Mouse (Mus musculus) cerebellum, adult 11 months (tissue): ENCODE data around the gene Slc43a2.
"Not testable (repeated sequence)": the region's sequence is repeated elsewhere in the genome, so short reads cannot be mapped to it uniquely, and the experiment has no call there.

Experiments used
- DNase-seq: peaks from one replicate; pipeline ENCODE4 v3.0.0; 2022

The Slc43a2 gene

GRCm38 (mm10) chr11:75551961-75552441 lies 20.5 kb downstream of the Slc43a2 start:
- peak; percentile 78 for DNase-seq

DNA sequence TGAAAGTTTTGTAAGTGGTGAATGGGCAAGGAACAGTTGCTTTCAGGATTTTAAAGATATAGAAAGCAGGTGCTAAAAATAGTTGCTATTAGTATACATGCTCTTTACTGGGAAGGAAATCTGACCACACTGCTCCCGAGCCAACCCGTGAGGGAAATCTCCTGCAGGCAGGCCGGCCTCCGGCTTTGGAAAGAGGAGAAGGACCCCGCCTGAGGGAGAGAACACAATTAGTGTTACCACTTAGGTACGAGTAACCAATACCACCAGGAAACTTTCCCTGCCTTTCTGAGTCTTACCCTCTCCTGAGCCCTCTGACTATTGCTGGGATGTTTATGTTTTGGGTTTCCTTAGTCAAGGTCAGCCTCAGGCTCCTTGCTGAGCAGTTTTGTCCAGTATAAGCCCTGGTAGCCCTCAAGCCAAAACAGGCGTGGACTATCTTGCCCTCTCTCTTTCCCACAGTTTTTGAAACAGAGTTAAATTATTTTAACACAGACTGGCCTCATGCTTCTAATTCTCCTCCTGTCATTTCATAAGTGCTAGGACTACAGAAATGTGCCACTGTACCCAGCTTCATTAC lies 21.5 kb downstream of the Slc43a2 start:
- no peak for DNase-seq

DNA sequence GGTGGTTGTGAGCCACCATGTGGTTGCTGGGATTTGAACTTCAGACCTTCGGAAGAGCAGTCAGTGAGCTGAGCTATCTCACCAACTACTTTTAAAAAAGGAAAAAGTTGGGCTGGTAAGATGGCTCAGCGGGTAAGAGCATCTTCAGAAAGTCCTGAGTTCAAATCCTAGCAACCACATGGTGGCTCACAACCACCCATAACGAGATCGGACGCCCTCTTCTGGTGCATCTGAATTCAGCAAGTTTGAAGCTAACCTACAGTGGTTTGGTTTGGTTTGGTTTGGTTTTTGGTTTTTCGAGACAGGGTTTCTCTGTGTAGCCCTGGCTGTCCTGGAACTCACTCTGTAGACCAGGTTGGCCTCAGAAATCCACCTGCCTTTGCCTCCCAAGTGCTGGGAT lies 24.5 kb downstream of the Slc43a2 start:
- not testable (repeated sequence) for DNase-seq

DNA sequence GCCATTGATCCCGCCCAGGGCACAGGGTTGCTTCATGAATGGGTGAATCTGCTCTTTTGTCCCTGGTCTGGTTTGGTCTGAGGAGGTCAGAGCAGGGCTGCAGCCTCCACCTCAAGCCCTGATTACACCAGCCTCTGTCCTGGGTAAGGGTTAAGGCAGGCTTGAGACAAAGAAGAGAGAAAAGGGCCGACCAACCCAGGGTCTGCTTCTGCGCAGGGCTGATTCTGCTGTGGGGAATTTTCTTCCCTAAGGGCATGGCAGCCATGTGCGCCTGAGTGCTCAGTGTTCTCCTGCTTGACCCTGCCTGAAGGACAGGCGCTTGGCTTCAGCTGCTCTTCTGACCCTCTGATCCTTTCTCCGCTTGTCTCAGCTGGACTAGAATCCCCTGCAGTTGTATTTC lies 25.6 kb downstream of the Slc43a2 start:
- no peak for DNase-seq

- DNase-seq: no peak
These were observed 26.6 kb downstream of the Slc43a2 start for GRCm38 (mm10) chr11:75558101-75558500.

DNA sequence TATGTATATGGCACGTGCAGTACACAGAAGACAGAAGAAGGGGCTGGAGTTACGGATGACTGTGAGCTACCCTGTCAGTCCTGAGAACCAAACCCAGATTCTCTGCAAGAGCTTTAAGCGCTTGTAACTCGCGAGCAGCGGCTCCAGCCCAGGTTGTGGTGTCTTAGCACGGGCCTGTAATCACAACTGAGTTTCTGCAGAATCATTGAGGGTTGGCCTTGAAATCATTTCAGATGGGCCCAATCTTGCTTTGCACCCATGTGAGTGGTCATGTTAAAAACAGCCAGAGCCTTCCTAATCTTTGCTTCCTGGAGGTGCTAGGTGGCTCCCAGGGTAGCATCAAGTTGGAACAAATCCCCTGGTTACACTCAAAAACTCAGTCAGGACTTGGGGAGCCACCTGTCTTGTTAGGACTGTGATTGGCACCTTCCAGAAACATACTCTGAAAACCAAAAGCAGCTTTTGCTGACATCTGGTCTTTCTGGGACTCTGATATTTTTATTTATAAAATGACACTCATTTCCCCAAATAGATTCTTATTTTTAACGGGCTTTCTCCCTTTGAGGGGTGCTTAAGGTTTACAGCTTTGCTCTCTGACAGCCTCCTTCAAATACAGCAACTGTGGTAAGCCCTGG lies 28.5 kb downstream of the Slc43a2 start:
- no peak for DNase-seq

- DNase-seq: peak; percentile 19
These were observed 29.3 kb downstream of the Slc43a2 start for GRCm38 (mm10) chr11:75560530-75561409.

DNA sequence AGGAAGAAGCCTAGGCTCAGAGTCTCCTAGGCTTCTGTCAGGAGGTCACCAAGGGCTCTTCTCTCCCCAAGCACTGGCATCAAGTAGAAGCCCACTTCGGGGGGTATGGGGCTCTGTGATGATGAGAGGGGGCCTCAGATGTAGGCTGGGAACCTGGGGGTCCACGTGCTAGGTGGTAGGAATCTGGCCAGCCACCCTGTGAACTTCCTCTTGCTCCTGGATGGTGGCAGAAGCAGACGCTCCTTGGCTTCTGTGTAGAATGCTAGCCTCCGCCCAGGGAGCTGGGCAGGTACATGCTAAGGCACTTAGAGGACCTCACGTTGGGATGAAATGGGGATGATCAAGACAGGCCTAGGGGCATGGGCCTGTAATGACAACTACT lies 29.9 kb downstream of the Slc43a2 start:
- no peak for DNase-seq

GRCm38 (mm10) chr11:75562840-75563239 lies 31.3 kb downstream of the Slc43a2 start:
- DNase-seq: peak; percentile 73

DNA sequence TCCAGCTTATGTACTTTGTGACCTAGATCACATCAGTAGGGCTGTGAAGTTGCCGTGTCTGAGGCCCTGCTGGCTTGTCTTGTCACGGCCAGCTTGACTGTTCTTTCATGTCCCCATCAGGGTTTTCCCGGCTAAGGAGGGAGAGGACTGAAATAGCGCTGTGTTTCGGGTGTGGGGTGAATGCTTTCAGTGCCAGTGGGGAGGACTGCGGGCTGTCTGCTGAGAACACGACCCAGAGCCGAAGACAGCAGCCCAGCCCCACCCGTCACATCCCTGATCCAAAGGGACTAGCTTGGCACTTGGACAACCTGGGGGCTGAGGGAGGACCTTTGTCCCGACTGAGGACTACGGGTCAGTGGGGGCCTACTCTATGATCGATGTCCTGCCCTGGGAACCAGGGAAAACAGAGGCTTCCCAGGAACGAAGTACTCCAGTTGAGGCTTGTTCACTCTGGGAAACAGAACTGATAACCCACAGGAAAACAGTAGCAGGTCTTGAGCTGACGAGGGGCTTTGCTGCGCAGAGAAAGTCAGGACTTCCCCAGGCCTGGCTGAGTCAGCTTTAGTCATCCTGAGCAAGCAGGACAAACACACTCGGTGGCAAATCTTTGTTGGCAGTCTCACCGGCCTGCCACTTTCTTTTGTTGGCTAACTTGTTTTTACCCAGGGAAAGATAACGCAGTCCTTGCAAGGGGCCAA lies 32.5 kb downstream of the Slc43a2 start:
- peak; percentile 31 for DNase-seq

GRCm38 (mm10) chr11:75565849-75566248 lies 34.4 kb downstream of the Slc43a2 start:
- peak; percentile 72 for DNase-seq

DNA sequence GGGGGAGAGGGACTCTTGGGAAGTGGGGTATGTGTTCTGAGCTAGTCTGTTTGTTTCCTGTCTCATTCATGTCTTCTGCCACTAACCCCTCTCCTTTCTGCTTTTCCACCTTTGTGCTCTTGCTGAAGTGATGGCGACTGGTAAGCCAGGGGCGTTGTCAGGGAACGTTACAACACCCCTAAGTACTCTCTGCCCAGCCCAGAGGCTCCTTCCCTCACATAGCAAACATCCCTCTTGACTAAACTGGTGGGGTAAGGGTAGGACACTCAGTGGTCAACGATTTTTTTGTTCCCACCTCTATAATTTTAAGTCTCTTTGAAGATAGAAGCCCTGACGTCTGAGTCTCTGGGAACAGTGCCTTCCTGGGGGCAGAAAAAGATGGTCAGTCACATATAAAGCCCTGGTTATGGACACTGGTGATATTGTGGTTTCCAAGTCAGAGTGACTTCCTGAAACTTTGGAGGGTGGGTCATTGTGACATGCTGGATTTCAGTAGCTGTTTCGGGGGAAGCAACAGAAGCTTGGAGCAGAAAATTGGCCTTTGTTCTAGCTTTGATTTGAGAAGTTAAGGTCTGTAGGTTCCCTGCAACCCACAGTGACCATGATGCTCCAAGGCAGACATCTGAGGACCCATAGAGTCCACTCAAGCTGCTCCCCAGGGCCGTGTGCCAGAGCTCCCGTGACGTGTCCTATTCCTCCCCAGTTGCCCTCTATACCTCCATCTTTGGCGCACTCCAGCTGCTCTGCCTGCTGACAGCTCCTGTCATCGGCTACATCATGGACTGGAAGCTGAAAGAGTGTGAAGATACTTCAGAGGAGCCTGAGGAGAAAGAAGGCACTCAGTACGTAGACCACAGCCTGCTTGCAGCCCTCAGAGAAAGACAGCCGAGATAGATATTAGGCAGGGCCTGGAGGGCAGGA lies 35.0 kb downstream of the Slc43a2 start:
- DNase-seq: peak; percentile 57

- DNase-seq: peak; percentile 63
These were observed 36.0 kb downstream of the Slc43a2 start for GRCm38 (mm10) chr11:75567346-75568114.

DNA sequence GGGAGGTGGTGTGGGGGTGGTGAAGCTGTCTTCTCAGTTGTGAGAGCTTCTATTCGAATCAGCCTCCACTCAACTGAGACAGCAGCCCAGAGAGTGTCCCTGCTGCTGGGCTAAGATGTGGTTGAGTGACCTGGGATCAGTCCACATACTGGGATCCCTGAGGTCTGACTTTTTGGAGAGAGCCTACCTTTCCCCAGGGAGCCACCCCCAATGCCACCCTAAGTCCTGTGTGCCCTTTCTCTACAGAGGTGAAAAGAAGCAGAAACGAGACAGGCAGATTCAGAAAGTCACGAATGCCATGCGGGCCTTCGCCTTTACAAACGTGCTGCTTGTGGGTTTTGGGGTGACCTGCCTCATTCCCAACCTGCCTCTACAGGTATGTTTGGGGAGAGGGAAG lies 36.6 kb downstream of the Slc43a2 start:
- peak; percentile 32 for DNase-seq

- no peak for DNase-seq
These were observed 37.5 kb downstream of the Slc43a2 start for GRCm38 (mm10) chr11:75568962-75569361.

DNA sequence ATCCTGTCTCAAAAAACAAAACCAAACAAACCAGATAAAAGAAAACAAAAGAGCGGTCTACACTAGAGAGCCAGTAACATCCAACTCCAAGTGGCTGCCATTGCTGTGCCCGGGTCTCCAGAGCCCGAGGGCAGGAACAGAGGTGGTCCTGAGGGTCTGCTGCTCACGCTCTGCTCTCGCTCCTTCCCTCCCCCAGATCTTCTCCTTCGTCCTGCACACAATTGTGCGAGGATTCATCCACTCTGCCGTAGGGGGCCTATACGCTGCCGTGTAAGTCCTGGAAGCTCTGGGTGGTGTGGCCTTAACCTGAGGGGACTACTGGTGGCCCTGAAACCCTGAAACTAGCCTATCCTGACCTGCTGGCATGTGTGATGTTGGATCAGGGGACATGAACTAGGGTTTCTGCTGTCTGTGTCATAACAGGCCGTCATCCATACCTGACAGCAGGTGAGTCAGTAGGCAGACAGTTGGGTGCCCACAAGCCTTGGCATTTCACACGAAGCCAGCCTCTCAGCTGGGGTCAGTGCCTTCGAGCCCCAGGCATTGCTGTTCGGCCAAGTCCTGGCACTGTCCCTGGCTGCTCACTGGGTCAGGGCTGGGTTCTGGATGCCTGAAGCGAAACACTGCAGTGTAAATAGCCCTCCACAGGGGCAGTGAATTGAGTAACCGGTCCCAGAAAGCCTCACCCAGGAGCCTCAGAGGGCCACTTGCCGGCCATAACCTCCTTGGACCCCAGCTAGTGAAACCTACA lies 39.1 kb downstream of the Slc43a2 start:
- peak; percentile 87 for DNase-seq

DNA sequence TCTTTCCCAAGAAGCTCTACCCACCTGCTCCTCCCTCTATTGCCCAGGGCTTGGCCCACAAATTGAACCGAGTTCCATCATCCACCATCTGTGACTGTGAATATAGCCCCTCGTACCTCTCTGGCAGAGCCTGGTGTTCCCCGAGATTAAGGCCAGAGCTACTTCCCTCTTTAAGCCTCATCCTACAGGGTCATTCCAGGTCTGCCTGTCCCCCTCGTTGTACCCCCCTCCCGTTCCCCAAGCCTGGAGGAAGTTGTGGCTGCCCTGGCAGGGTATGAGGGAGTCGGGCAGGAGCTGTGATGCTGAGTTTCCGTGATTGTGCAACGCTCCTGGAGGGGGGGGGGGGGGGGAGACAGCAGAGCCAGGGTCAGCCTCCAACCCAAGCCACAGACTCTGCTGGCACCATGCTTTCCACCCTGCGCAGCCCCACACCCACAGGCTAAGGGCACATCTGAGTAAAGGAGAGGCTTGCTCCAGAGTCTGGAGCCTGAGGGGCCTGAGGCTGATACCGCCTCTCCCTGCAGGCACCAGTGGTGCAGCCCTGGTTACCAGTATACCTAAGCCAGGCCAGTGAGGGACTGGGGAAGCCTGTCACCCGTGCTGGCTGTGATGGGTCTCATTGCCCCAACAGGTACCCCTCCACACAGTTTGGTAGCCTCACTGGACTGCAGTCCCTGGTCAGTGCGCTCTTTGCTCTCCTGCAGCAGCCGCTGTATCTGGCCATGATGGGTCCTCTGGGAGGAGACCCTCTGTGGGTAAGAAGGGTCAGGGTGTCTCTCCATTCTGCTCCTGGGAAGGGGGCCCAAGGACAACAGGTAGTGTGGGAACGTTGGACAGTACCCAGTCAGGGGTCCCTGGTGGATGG lies 39.9 kb downstream of the Slc43a2 start:
- DNase-seq: no peak

- DNase-seq: no peak
These were observed 40.9 kb downstream of the Slc43a2 start for GRCm38 (mm10) chr11:75572301-75572791.
